Mouse (Mus musculus) adrenal gland, adult 10 weeks (tissue): ENCODE data around the gene Lhx8. TPM values are rescaled to one million over a fixed set of nuclear protein-coding genes. Genes with fewer than 3 reads are reported as not detected.

Source experiments
- polyA plus RNA-seq: library from polyadenylated mRNA; stranded (reverse); fragments of 350-450 nt; fragmentation: Illumina TruSeq; extraction: RNeasy Lipid Tissue Mini Kit (QIAGEN cat#74804); gene quantifications from one replicate; pipeline ENCODE4 v1.2.3, GENCODE M21; 2014; ENCODE audit warnings: low read depth, low replicate concordance

The Lhx8 gene
- polyA plus RNA-seq = 0.35 TPM

GRCm38 (mm10) chr3:154330181-154331002, at the start of gene Lhx8:
TSS of gene Lhx8 (minus strand) at chr3:154330659.

